Mouse (Mus musculus) thymus, adult 2 months (tissue): ENCODE results near the gene Rtca.

ENCODE experiments used
- CTCF ChIP-seq: fragments of 200-500 bp; IDR thresholded peaks from 2 replicates; pipeline ENCODE4 v1.5.1; 2012; ENCODE audit warnings: mild to moderate bottlenecking, control low read depth, low read length, moderate library complexity, borderline replicate concordance; ENCODE audit not compliant: control insufficient read depth, poor library complexity, insufficient read depth; ENCODE audit errors: extremely low read depth
- POLR2A ChIP-seq: fragments of 200-500 bp; IDR thresholded peaks from 2 replicates; pipeline ENCODE4 v1.6.1; 2012; ENCODE audit warnings: mild to moderate bottlenecking, low read length, control low read depth, moderate library complexity; ENCODE audit not compliant: control insufficient read depth, poor library complexity, insufficient read depth; ENCODE audit errors: extremely low read depth

- TF ChIP-seq CTCF (no peak), POLR2A (no peak)
These were observed 21.7 kb upstream of the Rtca start for GRCm38 (mm10) chr3:116529741-116530140.
